ENCODE assay signal across 8 mouse cellular contexts in genomic region chr19:38396633-38396970, GRCm38 (mm10). TPM values are rescaled to one million over a fixed set of nuclear protein-coding genes. Genes with fewer than 3 reads are reported as not detected.
A peak's percentile ranks its signal among the peaks of the same experiment; 100 is the strongest.
DNase-seq lines count a peak whose midpoint lies in the region; ATAC-seq and TF ChIP-seq lines count a peak whose summit lies in the region.

No protein-coding gene starts in this region.

- no peaks in the 10 kb centered on the region for H3K4me1 ChIP-seq in kidney, adult 2 months (ENCODE audit: control insufficient read depth, insufficient read depth, low read length)
- H3K4me1 ChIP-seq in bone marrow, adult 2 months (ENCODE audit: control insufficient read depth, insufficient read depth, low read length) = no peaks in the 10 kb centered on the region; the same call in 1 of the 2 replicates
- peaks cover 21% of the 10 kb centered on the region for H3K4me1 ChIP-seq in hindbrain, embryonic 10.5 days (replicated peaks)
- H3K4me1 ChIP-seq in midbrain, embryonic 13.5 days (replicated peaks) = peaks cover 9% of the 10 kb centered on the region

- H3K9ac ChIP-seq in midbrain, embryonic 13.5 days (replicated peaks) = peak overlapping the region; percentile 81; the same call in 1 of the 2 replicates

- 49% methylated on average over 8 of the region's 8 CpGs for WGBS in kidney, adult 2 months
- 49% methylated on average over 8 of the region's 8 CpGs for WGBS in bone marrow, adult 2 months
- WGBS in hindbrain, embryonic 10.5 days = 23% methylated on average over 8 of the region's 8 CpGs
- 21% methylated on average over 8 of the region's 8 CpGs for WGBS in midbrain, embryonic 13.5 days

- H3K36me3 ChIP-seq in kidney, adult 2 months (ENCODE audit: control insufficient read depth, insufficient read depth, low read length) = no peaks in the 10 kb centered on the region
- peaks cover 15% of the 10 kb centered on the region for H3K36me3 ChIP-seq in hindbrain, embryonic 10.5 days
- no peaks in the 10 kb centered on the region for H3K36me3 ChIP-seq in midbrain, embryonic 13.5 days

- no peak for TF ChIP-seq POLR2A in kidney, adult 2 months (IDR thresholded peaks at IDR 0.05; ENCODE audit: low read depth, low read length)
- no peak for TF ChIP-seq POLR2A in bone marrow, adult 2 months (IDR thresholded peaks at IDR 0.05; ENCODE audit: borderline replicate concordance, control insufficient read depth, low read depth, low read length)

- no peak for ATAC-seq in midbrain, embryonic 13.5 days
- ATAC-seq in megakaryocyte progenitor cell, adult 5-6 weeks (replicated peaks; ENCODE audit: poor library complexity) = no peak
- no peak for ATAC-seq in CD4-positive, CD25-positive, alpha-beta regulatory T cell, adult 4 months

- DNase-seq in kidney, adult 2 months = no peak
- no peak for DNase-seq in kidney, adult 8-10 months
- no peak for DNase-seq in hindbrain, embryonic 10.5 days (ENCODE audit: low spot score)
- no peak for DNase-seq in left cerebral cortex, adult 18-20 months (ENCODE audit: low spot score in 2 of 2)

- no peaks in the 10 kb centered on the region for H3K27me3 ChIP-seq in kidney, adult 2 months (replicated peaks; ENCODE audit: control insufficient read depth, insufficient read depth, low read length)
- no peaks in the 10 kb centered on the region for H3K27me3 ChIP-seq in hindbrain, embryonic 10.5 days (ENCODE audit: insufficient read depth, poor library complexity, severe bottlenecking)
- no peaks in the 10 kb centered on the region; the same call in 1 of the 2 replicates for H3K27me3 ChIP-seq in midbrain, embryonic 13.5 days

- peak overlapping the region; percentile 77 for H3K4me2 ChIP-seq in midbrain, embryonic 13.5 days (replicated peaks)

- H3K4me3 ChIP-seq in kidney, adult 2 months (ENCODE audit: insufficient read depth, low read depth, low read length) = peak overlapping the region; percentile 62
- H3K4me3 ChIP-seq in bone marrow, adult 2 months (replicated peaks; ENCODE audit: control insufficient read depth, low read depth, low read length) = peak overlapping the region; percentile 63
- peak overlapping the region; percentile 84 for H3K4me3 ChIP-seq in hindbrain, embryonic 10.5 days
- peak overlapping the region; percentile 71 for H3K4me3 ChIP-seq in midbrain, embryonic 13.5 days (replicated peaks)

- H3K27ac ChIP-seq in kidney, adult 2 months (ENCODE audit: insufficient read depth, low read depth, low read length) = peak overlapping the region; percentile 42
- H3K27ac ChIP-seq in bone marrow, adult 2 months (ENCODE audit: control insufficient read depth, insufficient read depth, low read depth, low read length, poor library complexity) = no peak overlapping the region
- peak overlapping the region; percentile 93 for H3K27ac ChIP-seq in hindbrain, embryonic 10.5 days
- no peak overlapping the region for H3K27ac ChIP-seq in midbrain, embryonic 13.5 days

- no peaks in the 10 kb centered on the region for H3K9me3 ChIP-seq in hindbrain, embryonic 10.5 days
- no peaks in the 10 kb centered on the region for H3K9me3 ChIP-seq in midbrain, embryonic 13.5 days

- no peak for TF ChIP-seq CTCF in kidney, adult 2 months (conservative IDR thresholded peaks at IDR 0.05; ENCODE audit: insufficient read depth, insufficient read length, low read depth, low read length)
- TF ChIP-seq CTCF in bone marrow, adult 2 months (IDR thresholded peaks at IDR 0.05; ENCODE audit: control insufficient read depth, insufficient read depth, low read length) = no peak

RNA-seq across cellular contexts. Expression of gene Slc35g1, which starts 0.8 kb away (rescaled TPM):
- 4.8 and 5.9 TPM in 2 replicates for polyA plus RNA-seq in kidney, adult 2 months (2012; rRNA removed)
- polyA plus RNA-seq in bone marrow, adult 2 months (2011; ENCODE audit: insufficient read depth, insufficient read length, low replicate concordance, missing spikeins) = 2.9 and 3.2 TPM in 2 replicates
- polyA plus RNA-seq in hindbrain, embryonic 10.5 days (2016; fragmentation: Nextera tagmentation; extraction: Ambion mirVana) = 5.3 and 7.7 TPM in 2 replicates
- 1.7 and 1.9 TPM in 2 replicates for polyA plus RNA-seq in midbrain, embryonic 13.5 days (2015; fragmentation: Nextera tagmentation; extraction: Ambion mirVana)
- total RNA-seq in left cerebral cortex, adult 18-20 months (2021) = 1 to 10 TPM; 1.5 to 2.0 TPM
- total RNA-seq in megakaryocyte progenitor cell, adult 5-6 weeks (2015) = 9.9 and 14.3 TPM in 2 replicates
- total RNA-seq in megakaryocyte progenitor cell, adult 5-6 weeks (2017) = 10.2 and 12.9 TPM in 2 replicates
- polyA plus RNA-seq in CD4-positive, CD25-positive, alpha-beta regulatory T cell, adult 4 months (2017; shearing (Covaris generic)) = 1 to 10 TPM; 4.7 to 6.2 TPM

Comparison
In these comparisons a context has a peak if more than half of its experiments do, and no peak if none do; other contexts are left out.
1. H3K27ac ChIP-seq: peak in kidney, adult 2 months (single experiment) and hindbrain, embryonic 10.5 days (single experiment); none in bone marrow, adult 2 months (single experiment) and midbrain, embryonic 13.5 days (single experiment).
2. Peak in every context shown above with its lines, with median percentiles within 50 percentile points of each other: H3K4me3 ChIP-seq.